Comparison of ENCODE assay signal across 8 mouse cellular contexts in the genomic region with DNA sequence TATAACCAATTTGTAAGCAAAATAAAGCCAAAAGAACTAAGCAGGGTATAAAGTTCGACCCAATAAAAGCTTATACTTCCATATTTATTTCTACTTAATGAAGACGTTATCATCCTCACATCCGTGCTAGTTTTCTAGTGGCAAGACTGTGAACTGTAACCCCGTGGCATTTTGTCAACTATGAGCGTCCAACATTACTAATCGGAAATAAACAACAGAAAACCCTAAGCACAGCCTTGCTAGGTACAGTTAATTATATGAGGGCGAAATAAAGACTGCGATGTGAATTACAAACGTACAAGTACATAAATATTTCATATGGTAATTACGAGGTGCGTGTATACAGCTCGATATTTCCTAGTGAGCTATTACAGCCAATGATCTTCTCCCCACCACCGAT.
DNase-seq lines count a peak whose midpoint lies in the region; ATAC-seq and TF ChIP-seq lines count a peak whose summit lies in the region.
"Had no signal": no experiment of that assay in that cellular context is flagged by ENCODE, and none has a peak within 500 bp of the region (broad histone marks: within the 10 kb centered on the region; RNA-seq: fewer than 3 reads in every experiment).

No protein-coding gene starts in this region.

- H3K36me3 ChIP-seq in heart, postnatal 0 days (replicated peaks; ENCODE audit: control insufficient read depth, insufficient read depth, low read length), result peaks cover 17% of the 10 kb centered on the region
- no peaks in the 10 kb centered on the region for H3K36me3 ChIP-seq in lung, postnatal 0 days (ENCODE audit: insufficient read depth, low read length)

- no peak overlapping the region for H3K27ac ChIP-seq in brown adipose tissue, adult 24 weeks (replicated peaks; ENCODE audit: low read depth, low read length)
- peak overlapping the region; percentile 99 for H3K27ac ChIP-seq in heart, postnatal 0 days (ENCODE audit: low read depth)
- H3K27ac ChIP-seq in lung, postnatal 0 days (ENCODE audit: low read length), result no peak overlapping the region
- H3K27ac ChIP-seq: macrophage had no signal

- no peak for ATAC-seq in heart, postnatal 0 days (ENCODE audit: insufficient read depth, low read depth)
- no peak for ATAC-seq in lung, postnatal 0 days
- no peak for ATAC-seq in erythroblast, adult 5-6 weeks (replicated peaks; ENCODE audit: low FRiP score, poor library complexity, severe bottlenecking)

- H3K27me3 ChIP-seq in heart, postnatal 0 days (ENCODE audit: control insufficient read depth, insufficient read depth, low read length), result no peaks in the 10 kb centered on the region
- H3K27me3 ChIP-seq in lung, postnatal 0 days (replicated peaks; ENCODE audit: insufficient read depth, low read length), result no peaks in the 10 kb centered on the region

- TF ChIP-seq CTCF in heart, postnatal 0 days (IDR thresholded peaks at IDR 0.05; ENCODE audit: low read depth), result no peak; the same call in 1 of the 2 replicates
- TF ChIP-seq CTCF in lung, postnatal 0 days (IDR thresholded peaks at IDR 0.05), result peak; percentile 39

- WGBS in heart, postnatal 0 days, result 11% methylated on average over 13 of the region's 13 CpGs
- WGBS in lung, postnatal 0 days, result 44% methylated on average over 13 of the region's 13 CpGs

- peak overlapping the region; percentile 90 for H3K9ac ChIP-seq in heart, postnatal 0 days (replicated peaks; ENCODE audit: low read depth, low read length)
- H3K9ac ChIP-seq in lung, postnatal 0 days (replicated peaks; ENCODE audit: low read depth), result no peak overlapping the region

- no peak for TF ChIP-seq EP300 in heart, postnatal 0 days (IDR thresholded peaks at IDR 0.05; ENCODE audit: low read depth)
- no peak for TF ChIP-seq EP300 in lung, postnatal 0 days (IDR thresholded peaks at IDR 0.05)

- H3K9me3 ChIP-seq in heart, postnatal 0 days (replicated peaks; ENCODE audit: control insufficient read depth, low read length), result no peaks in the 10 kb centered on the region
- no peaks in the 10 kb centered on the region for H3K9me3 ChIP-seq in lung, postnatal 0 days (ENCODE audit: low read length)

- H3K4me2 ChIP-seq in heart, postnatal 0 days (ENCODE audit: low read depth, low read length), result peak overlapping the region; percentile 69
- peak overlapping the region; percentile 64 for H3K4me2 ChIP-seq in lung, postnatal 0 days (replicated peaks; ENCODE audit: low read depth, low read length)

- DNase-seq in Muller cell, postnatal 12 days (ENCODE audit: inconsistent ontology term), result peak; percentile 51
- peak; percentile 51 for DNase-seq in heart, postnatal 0 days (ENCODE audit: low spot score)
- DNase-seq in lung, postnatal 0 days (ENCODE audit: low spot score), result no peak
- DNase-seq in spleen, postnatal 36 days (ENCODE audit: low spot score in 2 of 2), result no peak
- DNase-seq in layer of hippocampus, postnatal 10 days (ENCODE audit: low spot score in 2 of 2), result no peak

- no peaks in the 10 kb centered on the region for H3K4me1 ChIP-seq in brown adipose tissue, adult 24 weeks (ENCODE audit: control insufficient read depth, insufficient read depth, insufficient read length, low read length)
- peaks cover 20% of the 10 kb centered on the region; the same call in 1 of the 2 replicates for H3K4me1 ChIP-seq in heart, postnatal 0 days (ENCODE audit: control insufficient read depth, insufficient read depth)
- no peaks in the 10 kb centered on the region for H3K4me1 ChIP-seq in lung, postnatal 0 days (ENCODE audit: insufficient read depth, low read depth, low read length)

- H3K4me3 ChIP-seq in brown adipose tissue, adult 24 weeks (ENCODE audit: insufficient read depth, low read depth, low read length), result peak overlapping the region; percentile 81; the same call in 1 of the 2 replicates
- peak overlapping the region; percentile 89 for H3K4me3 ChIP-seq in heart, postnatal 0 days (ENCODE audit: low read depth, low read length)
- peak overlapping the region; percentile 54 for H3K4me3 ChIP-seq in lung, postnatal 0 days (ENCODE audit: low read depth, low read length)

Comparison
In these comparisons a context has a peak if more than half of its experiments do, and no peak if none do; other contexts are left out.
1. DNase-seq: peak in Muller cell, postnatal 12 days (single experiment) and heart, postnatal 0 days (single experiment); none in lung, postnatal 0 days (single experiment), spleen, postnatal 36 days (0 of 2) and layer of hippocampus, postnatal 10 days (0 of 2).
2. Peak in every context shown above with its lines, with median percentiles within 50 percentile points of each other: H3K4me3 ChIP-seq.